In the genomic region with DNA sequence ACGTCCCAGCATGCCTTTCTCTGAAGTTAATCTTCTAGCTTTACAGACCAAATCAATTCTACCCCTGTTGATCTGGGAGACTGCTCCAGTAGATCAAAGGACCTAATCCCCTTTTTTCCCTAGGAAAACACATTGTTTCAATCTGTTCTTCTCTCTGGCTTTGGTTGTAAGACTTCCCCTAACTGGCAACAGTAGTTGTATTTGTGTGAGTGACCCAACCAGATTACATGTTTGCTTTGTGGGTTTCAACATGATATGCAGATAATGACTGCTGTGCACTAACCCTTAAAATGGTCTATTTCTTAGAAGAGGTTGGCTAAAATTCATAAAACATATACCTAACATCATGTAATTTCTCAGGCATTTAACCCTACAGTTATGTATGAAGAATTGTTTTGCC, we compare ENCODE assay signal across 23 mouse cellular contexts. TPM values are rescaled to one million over a fixed set of nuclear protein-coding genes. Genes with fewer than 3 reads are reported as not detected.
"Had no signal": no experiment of that assay in that cellular context is flagged by ENCODE, and none has a peak within 500 bp of the region (broad histone marks: within the 10 kb centered on the region; RNA-seq: fewer than 3 reads in every experiment).

No protein-coding gene starts in this region.

- H3K27ac ChIP-seq: layer of hippocampus, adult 2 months; liver, embryonic 13.5 days; macrophage had no signal

- H3K36me3 ChIP-seq: liver, embryonic 13.5 days; midbrain, embryonic 13.5 days had no signal

- H3K4me1 ChIP-seq: liver, embryonic 13.5 days had no signal

- H3K27me3 ChIP-seq: liver, embryonic 13.5 days; midbrain, embryonic 13.5 days had no signal

- H3K4me2 ChIP-seq: liver, embryonic 13.5 days; midbrain, embryonic 13.5 days had no signal

- H3K9ac ChIP-seq: liver, embryonic 13.5 days; midbrain, embryonic 13.5 days had no signal

- H3K9me3 ChIP-seq: liver, embryonic 13.5 days; midbrain, embryonic 13.5 days had no signal

- ATAC-seq: inflammation-experienced regulatory T-cells, adult 6 months had no signal

- DNase-seq: kidney, adult 2 months; kidney, postnatal 25 days; layer of hippocampus, adult 9-11 months; liver; liver, embryonic 13.5 days; lung, postnatal 14 days; thymus, adult 18-20 months; thymus, postnatal 36 days had no signal

- H3K4me3 ChIP-seq: layer of hippocampus, adult 2 months; liver, embryonic 13.5 days; midbrain, embryonic 13.5 days had no signal

RNA-seq across cellular contexts. Expression of a gene that starts 22.5 kb away (rescaled TPM):
- polyA plus RNA-seq: inflammation-experienced regulatory T-cells, adult 6 months; liver, embryonic 13.5 days; liver, embryonic 16.5 days; macrophage; small intestine, adult 2 months had no signal

RNA-seq across cellular contexts. Expression of a gene that starts 24.0 kb away (rescaled TPM):
- polyA plus RNA-seq: inflammation-experienced regulatory T-cells, adult 6 months; kidney, embryonic 14.5 days; kidney, postnatal 0 days; large intestine, adult 2 months; limb, embryonic 11.5 days; liver, embryonic 13.5 days; liver, embryonic 16.5 days; macrophage; midbrain, embryonic 13.5 days; neural tube, embryonic 11.5 days; neural tube, embryonic 14.5 days; small intestine, adult 2 months; spleen, adult 2 months; stomach, embryonic 16.5 days; urinary bladder, adult 2 months had no signal
